Mouse (Mus musculus) duodenum, adult 2 months (tissue): ENCODE data around the gene Pnmal1. TPM values are rescaled to one million over a fixed set of nuclear protein-coding genes. Genes with fewer than 3 reads are reported as not detected.

ENCODE experiments used
- polyA plus RNA-seq: library from polyadenylated mRNA; depleted of rRNA; stranded (reverse); fragments of >200 nt; gene quantifications from 2 replicates; pipeline ENCODE4 v1.2.3, GENCODE M21; 2012; ENCODE audit warnings: low replicate concordance; rRNA removed

Pnmal1 gene
- polyA plus RNA-seq, result 0.06 TPM in 2 replicates

DNA sequence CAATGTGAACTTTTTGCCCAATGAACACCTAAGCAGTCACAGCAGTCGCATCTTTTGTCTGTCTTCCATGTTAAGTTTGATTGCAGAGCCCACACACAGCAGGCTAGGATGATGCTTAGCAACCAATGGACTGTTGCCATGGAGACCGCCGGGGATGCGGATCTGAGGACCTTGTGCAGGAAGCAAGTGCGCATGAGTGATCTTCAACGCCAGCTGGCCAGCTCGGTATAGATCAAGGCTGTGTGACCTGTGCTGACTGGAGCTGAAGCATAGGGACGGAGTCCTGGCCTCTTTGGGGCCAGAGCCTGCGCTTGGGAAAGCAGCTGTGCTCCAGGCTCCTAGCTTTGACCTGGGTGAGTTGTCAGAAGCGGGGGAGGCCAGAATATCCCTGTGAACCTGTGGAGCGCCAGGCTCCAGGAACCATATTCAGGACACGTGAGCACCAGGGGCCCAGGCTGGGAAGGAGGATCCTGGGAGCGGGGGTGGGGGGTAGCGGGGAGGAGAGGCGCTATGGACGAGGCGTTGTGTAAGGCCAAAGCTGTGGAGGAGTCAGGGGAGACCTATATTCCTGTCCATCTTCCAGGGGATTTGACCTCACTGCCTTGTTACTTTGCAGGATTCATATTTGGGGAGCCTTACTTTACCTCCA, at the start of gene Pnmal1:
Gene Pnmal1, plus strand, starts transcription at position 141 of the 649 bp plus-strand sequence.

DNA sequence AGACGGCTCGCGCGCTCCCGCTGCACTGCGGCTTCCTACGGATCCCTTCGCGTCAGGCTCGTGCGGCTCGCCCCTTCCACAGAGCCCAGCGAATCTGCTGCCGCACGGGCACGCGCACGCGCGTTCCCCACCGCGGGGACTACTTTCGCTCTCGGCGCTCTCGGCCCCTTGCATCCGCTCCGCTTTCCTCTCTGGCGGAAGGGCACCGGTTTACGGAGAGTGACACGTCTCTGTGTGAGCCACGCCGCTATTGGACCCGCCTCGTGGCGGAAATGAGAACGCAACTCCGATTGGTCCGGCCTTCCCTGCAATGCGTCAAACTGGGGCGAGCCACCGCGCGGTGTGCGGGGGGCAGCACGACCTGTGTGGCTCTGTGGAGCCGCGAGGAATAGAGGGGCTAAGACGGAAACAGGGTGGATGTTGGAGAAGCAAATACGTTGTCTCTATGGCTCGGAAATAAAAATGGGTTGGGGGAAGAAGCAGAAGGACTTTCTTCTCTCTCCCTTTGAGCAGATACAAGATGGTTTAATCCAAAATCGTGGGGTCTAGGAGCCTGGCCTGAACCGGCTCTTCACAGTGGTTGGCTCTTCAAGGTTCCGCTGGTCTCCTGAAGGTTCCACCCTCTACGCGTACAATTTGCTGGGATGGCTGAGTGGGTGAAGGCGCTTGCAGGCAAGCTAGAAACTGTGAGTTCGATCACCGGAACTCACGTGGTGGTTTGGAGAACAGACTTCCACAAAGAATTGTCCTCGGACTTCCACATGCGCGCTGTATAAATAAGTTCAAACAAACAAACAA, 35.2 kb upstream of the Pnmal1 start, which contains the start of gene Calm3:
Gene Calm3, minus strand, starts transcription at position 78 of the 798 bp plus-strand sequence.

GRCm38 (mm10) chr7:16944061-16944807, 15.2 kb upstream of the Pnmal1 start, which contains the start of gene Pnmal2:
Gene Pnmal2 (plus strand): TSS chr7:16944682.

GRCm38 (mm10) chr7:16982859-16983568, 23.5 kb downstream of the Pnmal1 start, which contains the start of gene Gm42372:
Gene Gm42372 (plus strand): TSS chr7:16983086.

DNA sequence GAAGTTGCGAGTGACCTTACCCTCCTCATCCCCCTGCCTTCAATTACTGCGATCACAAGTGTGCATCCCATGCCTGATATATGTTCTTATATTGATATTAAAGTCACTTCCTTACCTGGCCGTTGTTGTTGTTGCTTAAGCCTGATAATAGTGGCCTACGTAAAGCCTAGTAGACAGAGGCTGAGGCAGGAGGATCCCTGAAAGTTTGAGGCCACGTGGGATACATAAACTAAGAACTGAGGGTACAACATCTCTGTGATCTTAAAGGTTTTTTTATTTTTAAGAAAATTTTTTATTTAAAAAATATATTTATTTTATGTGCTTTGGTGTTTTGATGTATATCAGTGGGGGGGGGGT, 33.0 kb downstream of the Pnmal1 start, which contains the start of gene Ccdc8:
Gene Ccdc8, plus strand, starts transcription at position 258 of the 357 bp plus-strand sequence.

Other genes starting within 250 kb of the Pnmal1 start
- gene Ceacam9, start 237.8 kb upstream of the Pnmal1 start, polyA plus RNA-seq, result not detected in 2 replicates
- gene Ap2s1, start 221.3 kb upstream of the Pnmal1 start, polyA plus RNA-seq, result 344 and 546 TPM in 2 replicates
- gene Slc1a5, start 178.3 kb upstream of the Pnmal1 start, polyA plus RNA-seq, result 42.4 and 92.4 TPM in 2 replicates
- gene Strn4, start 143.8 kb upstream of the Pnmal1 start, polyA plus RNA-seq, result 80.9 and 82.2 TPM in 2 replicates
- gene Fkrp, start 142.9 kb upstream of the Pnmal1 start, polyA plus RNA-seq, result 17.8 and 22.8 TPM in 2 replicates
- 32.0 and 33.9 TPM in 2 replicates for gene Prkd2, start 116.8 kb upstream of the Pnmal1 start, polyA plus RNA-seq
- gene Dact3, start 84.4 kb upstream of the Pnmal1 start, polyA plus RNA-seq, result 31.7 and 37.6 TPM in 2 replicates
- gene Gng8, start 67.9 kb upstream of the Pnmal1 start, polyA plus RNA-seq, result 2.0 and 3.0 TPM in 2 replicates
- gene Ptgir, start 53.2 kb upstream of the Pnmal1 start, polyA plus RNA-seq, result 1.3 and 1.9 TPM in 2 replicates
- gene Calm3, start 35.6 kb upstream of the Pnmal1 start, polyA plus RNA-seq, result 334 and 532 TPM in 2 replicates
- gene Pnmal2, start 15.0 kb upstream of the Pnmal1 start, polyA plus RNA-seq, result 1.5 and 2.1 TPM in 2 replicates
- gene Gm42372, start 23.4 kb downstream of the Pnmal1 start, polyA plus RNA-seq, result 0.06 TPM in 1 of 2 replicates, not detected in the other
- gene Ccdc8, start 33.0 kb downstream of the Pnmal1 start, polyA plus RNA-seq, result 0.47 and 0.77 TPM in 2 replicates
- gene Ppp5c, start 68.2 kb downstream of the Pnmal1 start, polyA plus RNA-seq, result 206 and 275 TPM in 2 replicates
- gene Hif3a, start 102.7 kb downstream of the Pnmal1 start, polyA plus RNA-seq, result 0.23 and 1.1 TPM in 2 replicates
- not detected in 2 replicates for gene Psg16, start 114.4 kb downstream of the Pnmal1 start, polyA plus RNA-seq
- gene Ceacam3, start 190.6 kb downstream of the Pnmal1 start, polyA plus RNA-seq, result not detected in 2 replicates
- not detected in 2 replicates for gene Psg29, start 243.8 kb downstream of the Pnmal1 start, polyA plus RNA-seq